Mouse (Mus musculus) mature B cell (primary cell): ENCODE data around the gene Git2.

Experiments used
- in situ Hi-C: fragments of 300-500 bp; cut with MboI; formaldehyde crosslinking; loops from 2 replicates; pipeline ENCODE4 v1.14.3; 2019

Git2 gene

GRCm38 (mm10) chr5:114775056-114775979 lies at the start of gene Git2:
Gene Git2 (minus strand): TSS chr5:114775517.
- in situ Hi-C loops: no loop called here

DNA sequence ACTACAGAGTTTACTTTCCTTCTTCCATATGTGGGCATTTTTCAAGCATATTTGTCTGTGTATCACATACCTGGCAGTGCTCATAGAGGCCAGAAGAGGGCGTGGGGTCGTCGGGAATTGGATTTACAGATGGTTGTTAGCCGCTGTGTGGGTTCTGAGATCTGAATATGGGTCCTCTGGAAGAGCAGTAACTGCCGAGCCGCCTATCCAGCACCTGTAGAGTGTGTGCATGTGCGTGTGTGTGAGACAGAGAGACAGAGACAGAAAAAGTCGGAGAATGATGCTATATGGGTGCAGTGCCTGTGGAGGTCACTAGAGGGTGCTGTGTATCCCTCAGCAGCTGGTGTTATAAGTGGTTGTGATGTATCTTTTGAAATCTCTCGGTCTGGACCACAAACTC lies 48.9 kb upstream of the Git2 start:
- in situ Hi-C loops: no loop called here

- in situ Hi-C loops: no loop called here
Measured at GRCm38 (mm10) chr5:114822796-114823688, 47.7 kb upstream of the Git2 start, which contains the start of gene 1500011B03Rik. Gene 1500011B03Rik (minus strand): TSS chr5:114823468.

DNA sequence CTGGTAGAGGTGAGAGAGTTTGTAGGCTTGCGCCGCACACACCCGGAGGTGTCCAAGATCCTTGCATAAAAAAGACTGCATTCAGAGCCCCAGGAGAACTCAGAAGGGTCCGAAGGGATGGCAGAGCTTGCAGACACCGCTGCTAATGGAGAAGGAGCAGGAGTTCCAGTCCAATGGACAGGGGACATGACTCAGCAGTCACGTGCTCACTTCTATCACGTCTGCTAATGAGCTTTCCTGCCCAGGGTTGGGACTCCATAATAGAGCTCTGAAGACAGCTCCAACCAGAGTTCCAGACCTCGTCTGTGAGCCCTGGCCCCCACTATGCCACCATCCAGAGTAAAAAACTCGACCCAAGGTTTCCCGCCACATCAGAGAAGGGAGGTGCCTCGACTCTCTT lies 42.8 kb upstream of the Git2 start:
- in situ Hi-C loops: no loop called here

GRCm38 (mm10) chr5:114816599-114816998 lies 41.3 kb upstream of the Git2 start:
- in situ Hi-C loops: no loop called here

GRCm38 (mm10) chr5:114813525-114814181 lies 38.3 kb upstream of the Git2 start:
- in situ Hi-C loops: no loop called here

DNA sequence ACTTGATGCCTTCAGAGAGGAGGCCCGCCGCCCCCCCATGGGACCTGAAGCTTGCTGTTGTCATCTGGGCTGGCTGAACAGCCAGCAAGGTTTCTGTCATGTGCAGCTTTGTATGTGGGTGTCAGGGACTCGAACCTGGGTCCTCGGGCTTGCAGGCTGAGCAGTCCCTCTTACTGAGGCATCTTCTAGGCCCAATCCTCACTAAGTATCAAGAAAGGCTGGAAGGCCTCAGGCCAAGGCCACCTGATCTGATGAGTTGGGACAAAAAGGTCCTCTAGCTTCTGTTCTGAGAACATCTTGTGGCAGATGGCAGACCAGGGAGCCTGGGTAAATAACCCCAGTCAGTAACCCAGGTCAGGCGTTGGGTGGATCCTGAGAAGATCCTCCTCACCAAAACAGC lies 34.5 kb upstream of the Git2 start:
- in situ Hi-C loops: no loop called here

DNA sequence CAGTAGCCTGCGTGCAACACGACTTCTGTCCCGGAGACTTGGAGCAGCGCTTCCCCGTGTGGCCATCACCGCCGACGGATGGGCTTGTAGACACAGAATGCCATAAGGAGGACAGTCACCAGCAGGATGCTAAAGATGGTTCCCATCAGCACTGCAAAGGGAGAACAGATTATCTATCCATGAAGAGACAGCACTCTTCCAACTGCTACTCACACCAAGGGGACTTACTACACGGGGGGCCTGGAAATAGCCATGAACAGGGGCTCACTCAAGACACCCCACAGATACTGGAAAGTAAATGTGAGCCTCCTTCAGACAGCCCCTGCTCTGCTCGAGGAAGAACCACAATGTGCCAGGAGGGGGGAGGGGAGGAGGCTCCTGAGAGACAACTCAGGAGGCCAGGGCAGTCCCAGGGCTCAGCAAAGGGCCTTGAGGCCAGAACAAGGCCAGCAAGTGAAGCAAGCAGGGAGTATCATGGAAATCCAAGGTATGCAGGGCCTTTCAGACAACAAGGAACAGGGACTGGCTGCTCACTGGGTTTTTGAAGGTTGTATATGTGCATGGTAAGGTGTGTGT lies 34.0 kb upstream of the Git2 start:
- in situ Hi-C loops: no loop called here

GRCm38 (mm10) chr5:114808385-114808784 lies 33.1 kb upstream of the Git2 start:
- in situ Hi-C loops: no loop called here

DNA sequence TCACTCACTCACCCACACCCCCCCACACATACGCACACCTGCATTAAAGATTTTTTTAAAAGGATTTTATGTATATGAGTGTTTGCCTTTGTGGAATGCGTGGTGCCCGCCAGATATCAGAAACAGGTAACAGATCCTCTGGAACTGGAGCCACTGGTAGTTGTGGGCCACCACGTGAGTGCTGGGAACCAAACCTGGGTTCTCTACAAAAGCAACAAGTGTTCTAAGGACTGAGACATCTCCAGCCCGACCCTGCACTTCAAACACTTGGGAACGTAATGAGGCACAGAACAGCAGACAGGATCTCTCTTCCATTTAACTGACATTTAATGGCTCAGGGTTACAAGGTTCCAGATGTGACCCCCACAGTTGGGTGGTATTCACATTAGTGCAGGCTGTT lies 32.6 kb upstream of the Git2 start:
- in situ Hi-C loops: no loop called here

DNA sequence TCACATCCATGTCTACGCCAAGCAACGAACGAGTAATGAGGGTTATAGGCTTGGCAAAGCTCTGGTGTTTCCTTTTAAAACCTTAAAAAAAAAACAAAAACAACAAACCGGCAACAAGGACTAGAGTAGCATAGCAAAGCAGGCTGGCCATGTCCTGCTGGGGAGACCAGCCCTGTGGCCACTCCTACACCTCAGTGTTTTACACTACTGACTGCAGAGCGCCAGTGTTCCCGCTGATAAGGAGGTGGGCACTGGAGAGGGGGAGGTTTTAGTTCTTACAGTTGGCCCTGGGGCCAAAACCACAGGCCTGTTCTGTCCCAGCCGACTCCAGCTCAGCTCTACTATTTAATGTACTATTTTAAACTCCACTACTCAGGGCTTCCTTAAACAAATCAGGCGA lies 32.2 kb upstream of the Git2 start:
- in situ Hi-C loops: no loop called here

DNA sequence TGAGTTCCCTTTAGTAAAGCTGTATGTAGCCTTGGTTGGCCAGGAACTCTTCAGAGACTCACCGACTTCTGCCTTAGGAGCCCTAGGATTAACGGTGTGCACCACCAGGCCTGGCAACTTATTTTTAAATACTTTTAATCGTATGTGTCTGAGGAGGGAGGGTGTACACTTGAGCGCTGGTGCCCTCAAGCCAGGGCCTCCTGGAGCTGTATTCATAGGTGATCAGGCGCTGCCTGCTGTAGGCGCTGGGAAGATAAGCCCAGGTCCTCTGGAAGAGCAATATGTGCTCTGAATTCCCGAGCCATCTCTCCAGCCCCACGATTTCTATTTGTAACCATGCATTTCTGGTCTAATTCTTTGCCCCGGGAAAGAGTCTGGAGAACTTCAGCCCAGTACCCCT lies 31.7 kb upstream of the Git2 start:
- in situ Hi-C loops: no loop called here

DNA sequence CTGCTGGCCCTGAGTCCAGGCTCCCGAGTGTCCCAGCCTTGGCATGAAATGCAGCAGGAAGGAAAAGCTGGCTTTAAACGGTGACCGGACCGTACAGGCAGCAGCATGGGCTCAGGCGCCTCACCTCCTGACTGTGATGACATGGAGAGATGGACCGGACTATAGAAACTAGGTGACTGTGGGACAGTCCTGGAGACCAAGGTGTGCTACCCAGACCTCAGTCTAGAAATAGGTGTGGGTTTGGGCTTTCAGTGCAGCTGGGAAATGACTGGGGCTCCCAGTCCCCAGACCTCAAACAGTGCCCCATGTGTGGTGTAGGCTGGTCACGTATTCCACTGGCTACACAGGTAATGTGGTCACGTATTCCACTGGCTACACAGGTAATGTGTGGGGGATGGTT lies 31.3 kb upstream of the Git2 start:
- in situ Hi-C loops: no loop called here

GRCm38 (mm10) chr5:114805436-114806350 lies 30.4 kb upstream of the Git2 start:
- in situ Hi-C loops: no loop called here

DNA sequence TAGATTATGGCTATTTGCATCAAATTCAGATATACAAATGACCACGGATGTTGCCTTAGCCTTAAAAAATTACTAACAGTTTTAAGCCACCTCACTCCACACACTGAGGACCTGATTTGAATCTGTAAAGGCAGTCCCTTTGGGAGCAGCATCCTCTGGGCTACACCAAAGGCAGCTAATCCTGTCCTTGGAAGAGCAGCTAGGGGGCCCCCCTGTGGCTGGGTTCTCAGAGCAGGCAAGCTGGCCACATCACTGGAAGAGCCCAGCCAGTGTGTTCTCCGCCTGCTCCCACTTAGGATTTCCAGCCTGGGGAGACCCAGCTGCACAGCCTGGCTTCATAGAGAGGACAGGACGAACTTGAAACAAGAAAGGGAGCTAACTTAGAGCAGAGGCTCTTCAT lies 29.6 kb upstream of the Git2 start:
- in situ Hi-C loops: no loop called here

- in situ Hi-C loops: no loop called here
Measured at GRCm38 (mm10) chr5:114804335-114804734, 29.0 kb upstream of the Git2 start.

DNA sequence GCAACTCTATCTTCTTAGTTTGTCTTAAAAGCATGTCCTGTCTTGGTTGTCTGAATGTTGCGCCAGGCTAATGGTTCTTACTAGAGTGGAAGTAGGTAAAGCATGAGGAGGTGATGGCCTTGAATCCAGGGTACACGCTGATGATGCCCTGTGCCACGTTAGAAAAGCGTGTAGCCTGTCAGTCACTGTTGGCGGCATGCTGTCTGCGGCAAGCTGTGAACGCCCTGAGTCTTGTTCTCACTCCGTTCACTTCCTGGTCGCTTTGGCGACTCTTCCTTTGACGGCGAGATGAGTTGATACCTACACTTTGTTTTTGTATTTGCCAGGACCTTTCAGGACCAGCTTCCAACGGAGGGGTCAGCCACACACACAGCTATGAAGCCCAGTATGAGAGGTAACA lies 27.9 kb upstream of the Git2 start:
- in situ Hi-C loops: no loop called here

DNA sequence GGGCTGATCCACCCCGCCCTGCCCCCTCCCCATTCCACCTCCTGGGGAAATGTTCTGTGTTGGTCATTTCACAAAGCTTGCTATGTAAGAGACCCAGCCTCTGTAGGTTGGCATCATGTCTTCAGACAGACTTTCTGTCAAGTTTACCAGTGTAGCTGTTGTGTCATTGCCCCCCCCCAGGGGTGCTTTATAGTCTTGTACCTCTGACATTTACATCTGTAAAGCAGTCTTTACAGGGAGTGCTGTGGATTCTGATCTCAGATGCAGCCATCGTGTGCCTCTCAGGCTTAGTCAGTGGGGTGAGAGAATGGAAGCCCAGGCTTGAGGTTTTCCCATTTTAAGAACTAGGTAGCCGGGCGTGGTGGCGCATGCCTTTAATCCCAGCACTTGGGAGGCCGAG lies 26.5 kb upstream of the Git2 start:
- in situ Hi-C loops: no loop called here

DNA sequence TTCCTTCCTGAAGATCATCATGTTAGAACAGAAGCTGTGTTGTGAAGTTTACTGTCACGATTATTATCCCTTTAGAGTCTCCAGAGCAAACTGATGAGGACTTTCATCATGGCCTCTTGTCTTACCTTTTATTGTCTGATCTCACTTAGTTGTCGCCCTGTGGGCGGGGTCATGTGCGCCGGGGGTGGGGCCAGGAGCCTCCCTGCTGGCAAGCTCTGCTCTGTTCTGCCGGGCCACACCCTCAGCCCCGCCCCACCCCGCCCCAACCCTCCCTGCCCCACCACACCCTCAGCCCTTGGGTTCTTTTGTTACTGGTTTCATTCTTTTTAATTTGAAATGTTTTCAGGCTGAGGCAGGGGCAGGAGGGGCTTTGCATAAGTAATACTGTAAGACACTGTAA lies 25.7 kb upstream of the Git2 start:
- in situ Hi-C loops: no loop called here

DNA sequence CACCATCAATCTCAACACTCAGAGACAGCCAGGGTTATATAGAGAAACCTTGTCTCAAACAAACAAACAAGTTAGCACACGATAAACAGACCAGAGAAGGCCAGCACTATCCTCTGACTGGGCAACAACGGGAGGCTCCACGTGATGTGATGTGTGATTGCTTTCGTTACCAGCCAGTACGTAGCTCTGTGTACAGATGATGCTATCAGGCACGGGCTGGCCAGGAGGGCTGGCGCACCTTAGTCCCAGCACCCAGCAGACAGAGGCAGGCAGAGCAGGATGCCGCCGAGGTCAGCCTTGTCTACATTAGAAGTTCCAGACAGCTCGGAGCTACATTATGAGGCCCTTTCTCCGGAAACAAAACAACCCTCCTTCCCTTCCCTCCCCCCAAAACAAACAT lies 24.5 kb upstream of the Git2 start:
- in situ Hi-C loops: no loop called here

DNA sequence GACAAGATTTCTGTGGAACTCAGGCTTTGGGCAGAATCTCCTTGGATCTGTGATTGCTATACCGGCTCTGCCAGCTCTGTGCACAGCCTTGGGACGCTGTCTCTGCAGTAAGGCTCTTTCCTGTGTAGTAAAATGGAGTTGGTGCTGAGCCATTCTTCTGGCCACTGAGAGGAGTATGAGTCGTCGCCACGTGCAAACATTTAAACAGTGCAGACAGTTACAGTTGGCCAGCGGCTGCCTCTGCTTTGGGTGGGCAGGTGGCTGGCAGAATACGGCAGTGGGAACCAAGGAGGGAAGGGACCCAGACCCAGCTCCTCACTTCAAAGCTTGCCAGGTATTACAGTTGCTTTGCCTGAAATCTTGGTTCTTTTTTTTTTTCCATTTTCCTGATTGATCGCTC lies 21.9 kb upstream of the Git2 start:
- in situ Hi-C loops: no loop called here
